Mouse (Mus musculus): ENCODE results near the gene Coro2b. TPM values are rescaled to one million over a fixed set of nuclear protein-coding genes. Genes with fewer than 3 reads are reported as not detected.

Coro2b gene
- polyA plus RNA-seq, 1 experiment from 2014 or later, result 41.5 TPM

DNA sequence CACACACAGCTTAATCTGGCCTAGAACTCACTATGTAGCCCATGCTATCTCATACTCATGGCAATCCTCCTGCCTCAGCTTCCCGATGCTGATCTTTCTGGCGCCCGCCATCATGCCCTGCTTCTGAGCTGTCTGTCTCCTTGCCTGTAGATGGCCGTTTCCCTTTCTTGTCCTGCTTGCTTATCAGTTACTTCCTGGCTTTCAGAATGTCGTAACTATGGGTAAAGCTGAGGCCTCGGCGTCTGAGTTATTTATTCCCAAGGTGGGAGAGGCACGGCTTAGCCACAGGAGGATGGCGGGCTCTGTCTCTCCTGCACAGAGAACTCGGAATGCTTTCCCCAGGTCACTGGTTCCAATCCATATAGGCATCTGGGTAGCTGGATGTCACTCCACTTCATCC lies 113.9 kb downstream of the Coro2b start:
- no peak overlapping the region for H3K4me2 ChIP-seq
- 92% methylated on average over 10 of the region's 10 CpGs for WGBS
- H3K36me3 ChIP-seq, result peaks cover 74% of the 10 kb centered on the region
- no peaks in the 10 kb centered on the region for H3K27me3 ChIP-seq
- 0 out of 2 replicates have a peak, but pooled peaks cover 4% of the 10 kb centered on the region for H3K9me3 ChIP-seq
- no peak overlapping the region for H3K4me3 ChIP-seq
- peaks cover 14% of the 10 kb centered on the region for H3K4me1 ChIP-seq (replicated peaks)
- H3K9ac ChIP-seq, result no peak overlapping the region
- ATAC-seq (ENCODE audit: low read depth), result no peak
- no peak overlapping the region for H3K27ac ChIP-seq (replicated peaks)

DNA sequence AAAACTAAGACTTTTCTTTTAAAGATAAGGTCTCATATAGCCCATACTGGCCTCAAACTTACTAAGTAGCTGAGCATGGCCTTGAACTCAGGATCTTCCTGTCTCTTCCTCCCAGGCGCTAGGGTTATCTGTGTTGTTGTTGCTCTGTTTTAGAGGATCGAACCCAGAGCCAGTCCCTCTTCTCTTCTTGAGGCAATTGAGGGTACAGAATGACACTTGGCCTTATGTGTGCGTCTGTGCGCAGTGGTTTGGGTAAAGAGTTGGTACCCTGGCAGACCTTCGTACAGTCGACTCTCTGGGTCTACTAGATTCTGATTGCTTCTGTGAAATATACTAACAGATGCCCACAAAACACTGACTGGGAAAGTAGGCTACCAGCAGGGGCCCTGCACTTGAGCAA lies 114.9 kb downstream of the Coro2b start:
- H3K9me3 ChIP-seq, result 0 out of 2 replicates have a peak, but pooled peaks cover 4% of the 10 kb centered on the region
- H3K4me2 ChIP-seq, result no peak overlapping the region
- H3K27me3 ChIP-seq, result no peaks in the 10 kb centered on the region
- peaks cover 64% of the 10 kb centered on the region for H3K36me3 ChIP-seq
- no peak overlapping the region for H3K27ac ChIP-seq (replicated peaks)
- no peak overlapping the region for H3K4me3 ChIP-seq
- no peak overlapping the region for H3K9ac ChIP-seq
- WGBS, result 95% methylated on average over 6 of the region's 6 CpGs
- no peak for ATAC-seq (ENCODE audit: low read depth)
- peaks cover 16% of the 10 kb centered on the region for H3K4me1 ChIP-seq (replicated peaks)

DNA sequence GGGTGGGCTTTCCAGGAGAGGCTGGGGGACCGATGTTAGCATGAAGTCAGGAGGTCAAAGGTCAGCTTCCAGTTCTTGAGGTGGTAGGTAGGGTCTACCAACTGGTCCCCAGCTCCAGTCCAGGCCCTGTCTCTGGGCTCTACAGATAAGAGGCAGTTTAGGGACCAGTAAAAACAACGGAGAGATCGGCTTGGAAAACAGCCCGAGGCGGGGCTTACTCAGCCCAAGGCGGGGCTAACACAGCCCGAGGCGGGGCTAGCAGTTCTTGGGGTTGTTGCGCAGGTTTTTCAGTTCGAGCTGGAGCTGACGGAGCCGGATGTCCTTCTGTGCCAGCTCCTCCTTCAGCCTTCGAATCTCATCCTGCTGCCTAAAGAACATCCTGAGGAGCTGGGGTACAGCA lies 115.8 kb downstream of the Coro2b start:
- H3K27me3 ChIP-seq, result no peaks in the 10 kb centered on the region
- H3K9ac ChIP-seq, result peak overlapping the region; percentile 50
- H3K36me3 ChIP-seq, result peaks cover 55% of the 10 kb centered on the region
- H3K4me2 ChIP-seq, result peak overlapping the region; percentile 18
- H3K4me3 ChIP-seq, result no peak overlapping the region
- ATAC-seq (ENCODE audit: low read depth), result peak; percentile 33; the same call in 1 of the 2 replicates
- 0 out of 2 replicates have a peak, but pooled peaks cover 4% of the 10 kb centered on the region for H3K9me3 ChIP-seq
- no peak overlapping the region for H3K27ac ChIP-seq (replicated peaks)
- WGBS, result 5% methylated on average over 13 of the region's 13 CpGs
- peaks cover 23% of the 10 kb centered on the region for H3K4me1 ChIP-seq (replicated peaks)

DNA sequence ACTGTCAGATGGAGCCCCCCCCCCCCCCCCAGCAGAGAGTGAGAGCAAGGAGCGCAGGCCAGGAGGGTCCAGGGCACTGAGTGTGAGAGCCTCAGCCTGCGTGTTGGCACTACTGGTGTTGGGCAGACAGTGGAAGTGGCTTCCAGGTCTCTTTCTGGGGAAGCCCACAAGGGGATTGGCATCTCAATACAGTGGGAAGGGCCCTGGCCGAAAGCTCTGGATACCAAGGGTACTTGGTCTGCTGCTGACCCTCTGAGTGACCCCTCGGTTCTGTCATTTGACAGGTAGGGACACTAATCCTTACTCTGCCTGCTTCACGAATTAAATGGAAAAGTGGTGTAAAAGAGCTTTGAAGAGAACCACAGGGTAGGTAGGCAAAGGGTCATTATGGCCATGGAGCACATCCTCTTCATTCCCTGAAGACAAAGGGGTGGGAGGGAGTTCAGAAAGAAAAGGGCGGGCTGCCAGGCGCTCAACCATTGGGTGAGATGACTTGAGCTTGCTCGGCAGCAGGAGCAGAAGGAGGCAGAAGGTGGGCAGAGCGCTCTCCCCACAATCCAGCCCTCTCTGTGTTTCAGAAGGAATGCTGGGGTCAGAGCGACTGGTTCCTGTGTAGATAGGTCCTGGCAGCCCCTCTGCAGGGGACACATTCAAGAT lies 116.5 kb downstream of the Coro2b start:
- 32% methylated on average over 10 of the region's 10 CpGs for WGBS
- ATAC-seq (ENCODE audit: low read depth), result peak; percentile 16; the same call in 1 of the 2 replicates
- no peaks in the 10 kb centered on the region for H3K27me3 ChIP-seq
- no peak overlapping the region; the same call in 1 of the 2 replicates for H3K4me2 ChIP-seq
- 0 out of 2 replicates have a peak, but pooled peaks cover 4% of the 10 kb centered on the region for H3K9me3 ChIP-seq
- peak overlapping the region; percentile 50 for H3K9ac ChIP-seq
- peaks cover 50% of the 10 kb centered on the region for H3K36me3 ChIP-seq
- no peak overlapping the region for H3K4me3 ChIP-seq
- no peak overlapping the region for H3K27ac ChIP-seq (replicated peaks)
- H3K4me1 ChIP-seq (replicated peaks), result peaks cover 24% of the 10 kb centered on the region

DNA sequence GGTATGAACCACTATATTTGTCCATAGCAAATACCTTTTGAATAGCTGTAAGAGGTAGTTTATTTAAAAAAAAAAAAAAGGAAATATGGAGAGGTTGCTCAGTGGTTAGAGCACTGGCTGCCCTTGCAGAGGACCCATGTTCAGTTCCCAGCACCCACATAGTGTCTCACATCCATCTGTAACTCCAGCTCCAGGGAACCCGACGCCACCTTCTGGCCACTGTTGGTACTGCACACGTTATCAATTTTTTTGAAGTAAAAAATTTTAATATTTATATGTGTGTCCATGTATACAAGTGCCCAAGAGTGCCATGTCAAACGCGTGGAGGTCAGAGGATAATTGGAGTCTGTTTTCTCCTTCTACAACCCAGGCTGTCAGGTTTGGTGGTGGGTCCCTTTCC lies 118.1 kb downstream of the Coro2b start:
- 66% methylated on average over 5 of the region's 5 CpGs for WGBS
- Histone ChIP-seq H3K9me3 (0 out of 2 replicates have a peak, but pooled peaks cover 4% of the 10 kb centered on the region), H3K27ac (replicated peaks) (no peak overlapping the region)

DNA sequence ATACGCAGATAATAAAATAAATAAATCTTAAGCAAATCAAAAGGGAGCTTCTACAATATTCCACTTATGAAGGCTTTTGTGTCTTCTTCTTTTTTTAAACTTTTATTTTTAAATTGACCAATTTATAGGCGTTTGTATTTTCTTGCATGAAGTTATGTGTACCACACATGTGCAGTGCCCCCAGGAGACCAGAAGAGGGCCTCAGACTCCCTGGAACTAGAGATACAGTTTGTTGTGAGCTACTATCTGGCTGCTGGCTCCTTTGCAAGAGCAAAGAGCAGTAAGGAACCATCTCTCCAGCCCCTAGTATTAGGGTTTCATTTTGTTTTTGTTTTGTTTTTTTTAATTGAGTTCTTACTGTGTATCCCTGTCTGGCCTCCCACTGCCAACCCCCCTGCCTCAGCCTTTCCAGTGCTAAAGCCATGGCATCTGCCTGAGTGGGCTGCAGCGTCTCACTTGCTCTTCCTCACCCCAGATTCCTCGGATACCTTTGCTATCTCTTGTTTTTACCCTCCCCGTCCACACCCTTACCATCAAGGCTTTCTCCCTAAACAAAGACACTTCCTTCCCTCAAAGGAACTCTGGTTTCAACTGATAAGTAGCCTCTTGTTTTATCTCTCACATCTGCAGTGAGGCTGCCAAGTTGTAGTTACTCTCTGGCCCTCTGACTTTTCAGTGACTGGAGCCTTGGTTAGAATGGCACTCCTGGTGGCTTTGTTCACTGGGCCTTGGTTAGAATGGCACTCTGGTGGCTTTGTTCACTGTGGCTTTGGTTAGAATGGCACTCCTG lies 129.3 kb downstream of the Coro2b start:
- H3K4me2 ChIP-seq, result no peak overlapping the region
- H3K4me1 ChIP-seq (replicated peaks), result no peaks in the 10 kb centered on the region
- no peaks in the 10 kb centered on the region for H3K27me3 ChIP-seq
- ATAC-seq (ENCODE audit: low read depth), result no peak
- no peaks in the 10 kb centered on the region for H3K36me3 ChIP-seq
- 84% methylated on average over 5 of the region's 5 CpGs for WGBS
- H3K27ac ChIP-seq (replicated peaks), result no peak overlapping the region
- no peak overlapping the region for H3K9ac ChIP-seq
- H3K9me3 ChIP-seq, result no peaks in the 10 kb centered on the region
- H3K4me3 ChIP-seq, result no peak overlapping the region

More for the DNA sequence above, 118.1 kb downstream of the Coro2b start:
- H3K4me3 ChIP-seq, result no peak overlapping the region
- H3K36me3 ChIP-seq, result peaks cover 33% of the 10 kb centered on the region
- ATAC-seq (ENCODE audit: low read depth), result no peak
- no peak overlapping the region for H3K4me2 ChIP-seq
- peaks cover 28% of the 10 kb centered on the region for H3K4me1 ChIP-seq (replicated peaks)
- no peaks in the 10 kb centered on the region for H3K27me3 ChIP-seq
- H3K9ac ChIP-seq, result no peak overlapping the region

DNA sequence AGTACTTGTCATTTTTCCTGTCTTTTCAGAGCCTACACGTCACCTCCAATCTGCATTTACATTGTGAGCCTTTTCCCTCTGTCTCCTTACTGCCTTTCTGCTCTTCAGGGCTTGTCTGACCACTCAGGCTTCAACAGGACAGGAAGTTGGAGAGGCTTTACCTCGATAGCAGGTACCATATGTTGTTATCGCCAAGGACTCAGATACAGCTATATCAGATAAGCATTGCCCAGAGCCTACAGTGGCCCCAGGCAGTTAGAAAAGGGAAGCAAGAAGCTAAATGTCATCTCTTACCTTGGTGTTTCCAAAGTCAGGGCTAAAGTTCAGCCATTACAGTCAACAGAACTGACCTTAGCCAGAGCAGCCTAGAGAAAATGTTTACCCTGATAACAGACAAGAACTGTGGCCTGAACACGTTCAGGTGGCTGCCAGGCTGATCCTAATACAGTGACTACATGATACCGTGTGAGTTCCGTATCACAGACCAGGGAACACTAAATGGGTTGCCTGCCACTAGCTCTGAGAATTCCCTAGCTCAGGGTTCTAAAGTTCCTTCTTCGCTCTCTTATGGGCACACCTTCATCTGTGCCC lies 130.3 kb downstream of the Coro2b start:
- no peak for ATAC-seq (ENCODE audit: low read depth)
- no peak overlapping the region for H3K4me3 ChIP-seq
- 87% methylated on average over 7 of the region's 7 CpGs for WGBS

DNA sequence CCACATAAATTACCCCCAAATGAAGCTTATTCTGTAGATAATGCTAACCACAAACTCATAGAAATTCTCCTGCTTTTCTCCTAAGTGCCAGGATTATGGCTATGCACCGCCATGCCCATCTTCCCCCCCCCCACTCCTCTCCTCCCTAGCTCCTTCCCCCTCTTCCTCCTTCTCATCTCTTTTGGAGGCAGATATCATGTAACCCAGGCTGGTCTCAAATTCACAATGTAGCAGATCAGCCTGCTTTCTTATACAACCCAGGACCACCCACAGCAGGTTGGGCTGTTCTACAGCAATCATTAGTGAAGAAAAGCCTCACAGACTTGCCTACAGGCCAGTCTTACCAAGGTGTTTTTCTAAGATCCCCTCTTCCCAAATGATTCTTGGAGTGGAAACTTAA lies 135.3 kb downstream of the Coro2b start:
- no peak overlapping the region for H3K4me3 ChIP-seq
- no peak overlapping the region for H3K9ac ChIP-seq
- H3K27me3 ChIP-seq, result no peaks in the 10 kb centered on the region
- H3K36me3 ChIP-seq, result no peaks in the 10 kb centered on the region
- H3K9me3 ChIP-seq, result no peaks in the 10 kb centered on the region
- H3K27ac ChIP-seq (replicated peaks), result no peak overlapping the region
- peaks cover 7% of the 10 kb centered on the region for H3K4me1 ChIP-seq (replicated peaks)
- ATAC-seq (ENCODE audit: low read depth), result no peak
- WGBS, result 94% methylated on average over 1 of the region's 1 CpGs
- H3K4me2 ChIP-seq, result no peak overlapping the region

More for the DNA sequence above, 130.3 kb downstream of the Coro2b start:
- Histone ChIP-seq H3K4me1 (replicated peaks) (no peaks in the 10 kb centered on the region), H3K9me3 (no peaks in the 10 kb centered on the region), H3K36me3 (no peaks in the 10 kb centered on the region), H3K27ac (replicated peaks) (no peak overlapping the region), H3K9ac (no peak overlapping the region), H3K4me2 (no peak overlapping the region), H3K27me3 (no peaks in the 10 kb centered on the region)

DNA sequence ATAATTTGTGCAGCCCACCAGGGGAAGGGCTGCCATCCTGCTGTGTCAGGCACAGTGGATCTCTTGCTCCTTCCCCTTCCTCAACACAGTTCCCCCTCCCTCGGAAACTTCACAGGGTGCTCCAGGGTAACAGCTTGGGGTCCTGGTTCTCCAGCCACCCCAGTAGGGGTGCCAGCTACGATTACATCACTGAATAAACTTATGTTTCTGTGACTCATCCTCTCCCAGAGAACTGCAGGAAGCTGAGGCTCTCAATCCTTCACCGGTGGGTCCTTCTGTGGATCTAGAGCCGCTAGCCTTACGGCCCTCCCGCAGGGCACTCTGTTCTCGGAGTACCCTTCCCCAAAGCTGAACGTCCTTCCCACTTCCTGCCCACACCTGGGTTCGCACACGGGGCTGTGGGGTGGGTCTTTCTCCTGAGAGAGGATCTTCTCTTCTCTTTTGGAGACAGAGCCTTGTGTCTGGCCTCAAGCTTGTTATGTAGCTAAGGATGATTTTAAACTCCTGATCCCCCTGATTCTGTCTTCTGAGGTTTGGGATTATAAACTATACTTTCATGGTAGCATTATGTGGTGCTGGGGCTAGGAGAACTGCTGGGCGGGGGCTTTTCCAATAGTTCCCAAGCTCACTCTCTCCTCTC lies 136.2 kb downstream of the Coro2b start:
- Histone ChIP-seq H3K4me1 (replicated peaks) (peaks cover 7% of the 10 kb centered on the region), H3K4me3 (no peak overlapping the region), H3K27me3 (no peaks in the 10 kb centered on the region), H3K27ac (replicated peaks) (no peak overlapping the region), H3K36me3 (no peaks in the 10 kb centered on the region), H3K9me3 (no peaks in the 10 kb centered on the region), H3K9ac (no peak overlapping the region), H3K4me2 (no peak overlapping the region)
- no peak for ATAC-seq (ENCODE audit: low read depth)
- 66% methylated on average over 11 of the region's 11 CpGs for WGBS

DNA sequence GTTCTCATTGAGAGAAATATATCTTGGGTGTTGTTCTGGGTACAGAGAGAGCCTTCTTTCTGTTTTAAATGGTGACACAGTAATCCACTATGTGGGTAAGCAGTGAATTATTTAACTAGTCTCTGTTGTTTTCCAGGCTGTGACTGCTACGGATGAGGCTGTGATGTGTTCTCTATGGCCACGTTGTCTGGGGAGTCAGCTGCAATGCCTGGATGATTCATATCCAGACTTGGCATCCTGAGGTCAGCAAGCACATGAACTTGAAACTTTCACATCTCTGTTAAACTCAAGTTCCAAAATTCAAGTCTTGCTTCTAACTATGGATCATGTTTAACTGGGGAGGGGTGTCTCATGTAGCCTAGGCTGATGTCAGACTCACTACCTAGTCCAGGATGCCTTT lies 142.7 kb downstream of the Coro2b start:
- WGBS, result 40% methylated on average over 2 of the region's 2 CpGs
- H3K4me2 ChIP-seq, result no peak overlapping the region
- no peak for ATAC-seq (ENCODE audit: low read depth)
- H3K4me1 ChIP-seq (replicated peaks), result no peaks in the 10 kb centered on the region
- no peaks in the 10 kb centered on the region for H3K36me3 ChIP-seq
- H3K9me3 ChIP-seq, result no peaks in the 10 kb centered on the region
- H3K9ac ChIP-seq, result no peak overlapping the region
- H3K27ac ChIP-seq (replicated peaks), result no peak overlapping the region
- H3K27me3 ChIP-seq, result no peaks in the 10 kb centered on the region
- H3K4me3 ChIP-seq, result no peak overlapping the region

DNA sequence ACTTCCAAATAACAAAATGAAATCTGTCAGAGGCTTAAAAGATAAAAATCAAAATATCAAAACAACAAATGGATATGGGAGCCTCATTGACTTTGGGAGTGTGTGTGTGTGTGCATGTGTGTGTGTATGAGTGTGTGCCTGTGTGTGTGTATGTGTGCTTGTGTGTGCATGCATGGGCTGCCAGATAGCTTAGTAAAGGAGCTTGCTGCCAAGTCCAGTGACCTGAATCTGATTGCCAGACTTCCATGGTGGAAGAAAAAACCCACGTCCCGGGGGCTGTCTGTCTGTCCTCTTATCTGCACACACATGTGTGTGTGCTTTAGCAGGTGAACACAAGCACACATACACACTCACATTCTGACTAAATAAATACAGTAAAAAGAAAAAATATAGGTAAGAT lies 143.3 kb downstream of the Coro2b start:
- H3K27ac ChIP-seq (replicated peaks), result no peak overlapping the region
- H3K9me3 ChIP-seq, result no peaks in the 10 kb centered on the region
- H3K4me2 ChIP-seq, result no peak overlapping the region
- ATAC-seq (ENCODE audit: low read depth), result no peak
- H3K4me1 ChIP-seq (replicated peaks), result no peaks in the 10 kb centered on the region
- H3K36me3 ChIP-seq, result no peaks in the 10 kb centered on the region
- H3K4me3 ChIP-seq, result no peak overlapping the region
- no peaks in the 10 kb centered on the region for H3K27me3 ChIP-seq
- no peak overlapping the region for H3K9ac ChIP-seq
- 82% methylated on average over 2 of the region's 2 CpGs for WGBS

DNA sequence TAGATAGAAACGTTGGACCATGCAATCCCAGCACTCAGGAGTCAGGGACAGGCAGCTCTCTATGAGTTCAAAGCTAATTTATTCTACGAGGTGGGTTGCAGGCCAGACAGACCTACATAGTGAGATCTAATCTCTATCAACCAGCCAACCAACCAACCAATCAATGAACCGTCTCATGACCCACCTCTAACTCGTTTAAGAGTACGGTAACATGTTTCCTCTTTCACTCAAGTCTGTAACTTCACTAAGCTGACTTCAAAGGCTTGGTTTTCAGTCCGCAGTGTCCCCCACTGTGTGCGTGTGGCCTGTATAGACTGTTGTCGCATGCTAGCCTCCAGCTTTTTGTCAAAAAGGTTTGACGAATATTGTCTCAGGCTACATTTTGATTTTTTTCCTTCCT lies 147.1 kb downstream of the Coro2b start:
- no peaks in the 10 kb centered on the region for H3K4me1 ChIP-seq (replicated peaks)
- H3K27ac ChIP-seq (replicated peaks), result no peak overlapping the region
- H3K9me3 ChIP-seq, result no peaks in the 10 kb centered on the region
- WGBS, result 75% methylated on average over 9 of the region's 9 CpGs
- no peak overlapping the region for H3K9ac ChIP-seq
- no peak for ATAC-seq (ENCODE audit: low read depth)
- H3K27me3 ChIP-seq, result no peaks in the 10 kb centered on the region
- no peaks in the 10 kb centered on the region for H3K36me3 ChIP-seq
- no peak overlapping the region for H3K4me2 ChIP-seq
- no peak overlapping the region for H3K4me3 ChIP-seq
